ENCODE assay signal across 39 mouse cellular contexts in genomic region chr11:83663532-83663931, GRCm38 (mm10). TPM values are rescaled to one million over a fixed set of nuclear protein-coding genes. Genes with fewer than 3 reads are reported as not detected.
DNase-seq lines count a peak whose midpoint lies in the region; ATAC-seq and TF ChIP-seq lines count a peak whose summit lies in the region.
"Had no signal": no experiment of that assay in that cellular context is flagged by ENCODE, and none has a peak within 500 bp of the region (broad histone marks: within the 10 kb centered on the region; RNA-seq: fewer than 3 reads in every experiment).

No protein-coding gene starts in this region.

- H3K27ac ChIP-seq in kidney, postnatal 0 days: no peak overlapping the region
- H3K27ac ChIP-seq in bone marrow macrophage, adult 2 months (ENCODE audit: insufficient read depth, low read depth, low read length): peak overlapping the region; percentile 96
- peak overlapping the region; percentile 96 for H3K27ac ChIP-seq in macrophage
- peak overlapping the region; percentile 22; the same call in 1 of the 2 replicates for H3K27ac ChIP-seq in small intestine, adult 2 months (ENCODE audit: insufficient read depth, low read depth, low read length)
- H3K27ac ChIP-seq in neural tube, embryonic 15.5 days (replicated peaks): no peak overlapping the region
- H3K27ac ChIP-seq: heart, adult 2 months; hindbrain, embryonic 10.5 days; limb, embryonic 10.5 days; limb, embryonic 15.5 days; liver, embryonic 14.5 days; midbrain, embryonic 12.5 days; neural tube, embryonic 13.5 days had no signal

- H3K9me3 ChIP-seq in kidney, postnatal 0 days (replicated peaks; ENCODE audit: low read length): no peaks in the 10 kb centered on the region
- no peaks in the 10 kb centered on the region for H3K9me3 ChIP-seq in neural tube, embryonic 15.5 days (replicated peaks)
- H3K9me3 ChIP-seq: heart, embryonic 12.5 days; hindbrain, embryonic 10.5 days; limb, embryonic 10.5 days; limb, embryonic 15.5 days; midbrain, embryonic 12.5 days; neural tube, embryonic 13.5 days had no signal

- DNase-seq in kidney, postnatal 0 days (ENCODE audit: low spot score): peak; percentile 8
- DNase-seq in kidney, postnatal 25 days: no peak
- DNase-seq in thymus, postnatal 36 days: no peak
- DNase-seq: adrenal gland, postnatal 25 days; cerebellum, adult 2 months; cerebellum, postnatal 14 days; gastrocnemius, postnatal 25 days; heart, adult 2 months; kidney, adult 18-20 months; layer of hippocampus, adult 9-11 months; lung, embryonic 14.5 days; right cerebral cortex, postnatal 25 days; spleen, adult 18-20 months; thymus, adult 2 months; thymus, postnatal 4 days had no signal

- no peaks in the 10 kb centered on the region for H3K36me3 ChIP-seq in kidney, postnatal 0 days (ENCODE audit: insufficient read depth, low read length)
- H3K36me3 ChIP-seq in macrophage (ENCODE audit: inconsistent target): no peaks in the 10 kb centered on the region
- H3K36me3 ChIP-seq in small intestine, adult 2 months (ENCODE audit: control insufficient read depth, insufficient read depth, low read length): no peaks in the 10 kb centered on the region
- no peaks in the 10 kb centered on the region for H3K36me3 ChIP-seq in neural tube, embryonic 15.5 days
- H3K36me3 ChIP-seq: heart, embryonic 12.5 days; hindbrain, embryonic 10.5 days; limb, embryonic 10.5 days; limb, embryonic 15.5 days; midbrain, embryonic 12.5 days; neural tube, embryonic 13.5 days had no signal

- H3K9ac ChIP-seq in kidney, postnatal 0 days (ENCODE audit: low read depth, low read length): no peak overlapping the region
- no peak overlapping the region for H3K9ac ChIP-seq in neural tube, embryonic 15.5 days (replicated peaks)
- H3K9ac ChIP-seq: heart, embryonic 12.5 days; limb, embryonic 15.5 days; liver, embryonic 14.5 days; lung, embryonic 14.5 days; midbrain, embryonic 12.5 days; neural tube, embryonic 13.5 days had no signal

- no peak for ATAC-seq in kidney, postnatal 0 days (replicated peaks; ENCODE audit: low FRiP score, low read depth)
- ATAC-seq in neural tube, embryonic 15.5 days (ENCODE audit: low FRiP score): no peak
- ATAC-seq: forebrain, embryonic 14.5 days; hindbrain, embryonic 16.5 days; Patski had no signal

- H3K4me1 ChIP-seq in kidney, postnatal 0 days (replicated peaks; ENCODE audit: insufficient read depth, low read length): no peaks in the 10 kb centered on the region
- H3K4me1 ChIP-seq in bone marrow macrophage, adult 2 months (ENCODE audit: control insufficient read depth, insufficient read depth, low read length): peaks cover 54% of the 10 kb centered on the region
- H3K4me1 ChIP-seq in small intestine, adult 2 months (ENCODE audit: control insufficient read depth, insufficient read depth, insufficient read length, low read length): no peaks in the 10 kb centered on the region
- no peaks in the 10 kb centered on the region for H3K4me1 ChIP-seq in neural tube, embryonic 15.5 days
- H3K4me1 ChIP-seq: heart, embryonic 12.5 days; hindbrain, embryonic 10.5 days; limb, embryonic 10.5 days; limb, embryonic 15.5 days; midbrain, embryonic 12.5 days; neural tube, embryonic 13.5 days had no signal

- H3K27me3 ChIP-seq in kidney, postnatal 0 days (ENCODE audit: insufficient read depth, low read length): no peaks in the 10 kb centered on the region
- no peaks in the 10 kb centered on the region for H3K27me3 ChIP-seq in small intestine, adult 2 months (ENCODE audit: control insufficient read depth, insufficient read depth, low read length)
- H3K27me3 ChIP-seq in neural tube, embryonic 15.5 days (replicated peaks): no peaks in the 10 kb centered on the region
- H3K27me3 ChIP-seq: heart, embryonic 12.5 days; limb, embryonic 15.5 days; midbrain, embryonic 12.5 days; neural tube, embryonic 13.5 days; Patski had no signal

- TF ChIP-seq CTCF in kidney, postnatal 0 days (IDR thresholded peaks at IDR 0.05; ENCODE audit: low read depth): no peak
- TF ChIP-seq CTCF in bone marrow macrophage, adult 2 months (IDR thresholded peaks at IDR 0.05; ENCODE audit: low read depth, low read length): no peak
- no peak for TF ChIP-seq CTCF in small intestine, adult 2 months (IDR thresholded peaks at IDR 0.05; ENCODE audit: extremely low read depth, insufficient read length, insufficient replicate concordance, low read depth, low read length)

- 64% methylated on average over 5 of the region's 5 CpGs for WGBS in kidney, postnatal 0 days
- 3% methylated on average over 5 of the region's 5 CpGs for WGBS in macrophage (ENCODE audit: missing documents)
- 49% methylated on average over 5 of the region's 5 CpGs for WGBS in small intestine, adult 2 months
- WGBS in neural tube, embryonic 15.5 days: 81% methylated on average over 5 of the region's 5 CpGs

- no peak overlapping the region for H3K4me2 ChIP-seq in kidney, postnatal 0 days (ENCODE audit: low read length)
- no peak overlapping the region for H3K4me2 ChIP-seq in neural tube, embryonic 15.5 days
- H3K4me2 ChIP-seq: heart, embryonic 12.5 days; limb, embryonic 15.5 days; lung, embryonic 14.5 days; midbrain, embryonic 12.5 days; neural tube, embryonic 13.5 days had no signal

- H3K79me2 ChIP-seq in macrophage (ENCODE audit: inconsistent target): peaks cover 18% of the 10 kb centered on the region

- no peak for TF ChIP-seq POLR2A in bone marrow macrophage, adult 2 months (IDR thresholded peaks at IDR 0.05; ENCODE audit: borderline replicate concordance, low read depth, low read length)
- no peak for TF ChIP-seq POLR2A in small intestine, adult 2 months (IDR thresholded peaks at IDR 0.05; ENCODE audit: low read depth, low read length)

- H3K4me3 ChIP-seq in kidney, postnatal 0 days (replicated peaks; ENCODE audit: low read depth, low read length): no peak overlapping the region
- H3K4me3 ChIP-seq in bone marrow macrophage, adult 2 months (ENCODE audit: insufficient read depth, low read length): peak overlapping the region; percentile 67
- H3K4me3 ChIP-seq in macrophage (ENCODE audit: inconsistent target): peak overlapping the region; percentile 65
- H3K4me3 ChIP-seq in small intestine, adult 2 months (ENCODE audit: low read depth, low read length): no peak overlapping the region
- no peak overlapping the region for H3K4me3 ChIP-seq in neural tube, embryonic 15.5 days (replicated peaks)
- H3K4me3 ChIP-seq: heart, adult 2 months; heart, embryonic 12.5 days; hindbrain, embryonic 10.5 days; limb, embryonic 10.5 days; limb, embryonic 15.5 days; midbrain, embryonic 12.5 days; neural tube, embryonic 13.5 days had no signal

RNA-seq across cellular contexts. Expression of gene Ccl4, which starts 1.1 kb away (rescaled TPM):
- 0.94 and 1.7 TPM in 2 replicates for polyA plus RNA-seq in kidney, postnatal 0 days (2015; fragmentation: Nextera tagmentation; extraction: Ambion mirVana)
- 78.8 and 104 TPM in 2 replicates for polyA plus RNA-seq in bone marrow macrophage, adult 2 months (2012; ENCODE audit: insufficient read depth, insufficient read length, missing spikeins)
- 1,000 to 10,000 TPM in 4 of 26 experiments, 100 to 1,000 TPM in 21, 10 to 100 TPM in 1; 90.2 to 1,268 (median 418) TPM for total RNA-seq in macrophage (2018; cell fraction: chromatin; rRNA removed)
- 1,000 to 10,000 TPM in 13 of 26 experiments, 100 to 1,000 TPM in 13; 245 to 6,609 (median 1,184) TPM for total RNA-seq in macrophage (2018; cell fraction: cytosol; rRNA removed)
- 1,000 to 10,000 TPM in 16 of 26 experiments, 100 to 1,000 TPM in 10; 156 to 4,947 (median 1,739) TPM for total RNA-seq in macrophage (2018; cell fraction: nucleus; rRNA removed)
- 101 to 412 TPM (median 201 TPM) in 3 replicates for polyA plus RNA-seq in macrophage (2018)
- 2.6 and 10.0 TPM in 2 replicates for polyA plus RNA-seq in small intestine, adult 2 months (2012; rRNA removed)
- polyA plus RNA-seq in neural tube, embryonic 15.5 days (2015; fragmentation: Nextera tagmentation; extraction: Ambion mirVana): 1.1 and 1.5 TPM in 2 replicates
- total RNA-seq: adrenal gland, postnatal 25 days; gastrocnemius, adult 18-20 months; gastrocnemius, postnatal 25 days; heart, adult 2 months; left cerebral cortex, postnatal 10 days; MEL; midbrain, postnatal 0 days had no signal
- polyA plus RNA-seq: embryonic facial prominence, embryonic 11.5 days; midbrain, postnatal 0 days; Patski had no signal

RNA-seq across cellular contexts. Expression of gene Ccl3, which starts 14.4 kb away (rescaled TPM):
- 0.55 and 1.3 TPM in 2 replicates for polyA plus RNA-seq in kidney, postnatal 0 days (2015; fragmentation: Nextera tagmentation; extraction: Ambion mirVana)
- polyA plus RNA-seq in bone marrow macrophage, adult 2 months (2012; ENCODE audit: insufficient read depth, insufficient read length, missing spikeins): 129 and 135 TPM in 2 replicates
- total RNA-seq in macrophage (2018; cell fraction: chromatin; rRNA removed): 100 to 1,000 TPM in 21 of 26 experiments, 10 to 100 TPM in 5; 68.7 to 743 (median 252) TPM
- total RNA-seq in macrophage (2018; cell fraction: cytosol; rRNA removed): 1,000 to 10,000 TPM in 14 of 26 experiments, 100 to 1,000 TPM in 12; 325 to 6,363 (median 1,124) TPM
- total RNA-seq in macrophage (2018; cell fraction: nucleus; rRNA removed): 1,000 to 10,000 TPM in 15 of 26 experiments, 100 to 1,000 TPM in 11; 331 to 4,588 (median 1,236) TPM
- polyA plus RNA-seq in macrophage (2018): 203 to 397 TPM (median 307 TPM) in 3 replicates
- polyA plus RNA-seq in small intestine, adult 2 months (2012; rRNA removed): 3.6 and 5.0 TPM in 2 replicates
- polyA plus RNA-seq in neural tube, embryonic 15.5 days (2015; fragmentation: Nextera tagmentation; extraction: Ambion mirVana): 0.91 and 1.9 TPM in 2 replicates
- total RNA-seq: gastrocnemius, adult 18-20 months; gastrocnemius, postnatal 25 days; heart, adult 2 months; MEL had no signal
- polyA plus RNA-seq: Patski had no signal

RNA-seq across cellular contexts. Expression of gene Rpl9-ps1, which starts 18.1 kb away (rescaled TPM):
- polyA plus RNA-seq in kidney, postnatal 0 days (2015; fragmentation: Nextera tagmentation; extraction: Ambion mirVana): not detected in 2 replicates
- polyA plus RNA-seq in bone marrow macrophage, adult 2 months (2012; ENCODE audit: insufficient read depth, insufficient read length, missing spikeins): not detected in 2 replicates
- 1 to 10 TPM in 8 of 26 experiments, not detected in 18; 1.8 to 4.2 (median 2.2) TPM for total RNA-seq in macrophage (2018; cell fraction: chromatin; rRNA removed)
- total RNA-seq in macrophage (2018; cell fraction: cytosol; rRNA removed): under 1 TPM in 3 of 26 experiments, not detected in 23; 0.29 to 0.41 (median 0.33) TPM
- total RNA-seq in macrophage (2018; cell fraction: nucleus; rRNA removed): 1 to 10 TPM in 13 of 26 experiments, not detected in 13; 1.2 to 5.7 (median 2.4) TPM
- polyA plus RNA-seq in macrophage (2018): not detected in 3 replicates
- not detected in 2 replicates for polyA plus RNA-seq in small intestine, adult 2 months (2012; rRNA removed)
- not detected in 2 replicates for polyA plus RNA-seq in neural tube, embryonic 15.5 days (2015; fragmentation: Nextera tagmentation; extraction: Ambion mirVana)
- total RNA-seq: adrenal gland, postnatal 25 days; gastrocnemius, adult 18-20 months; gastrocnemius, postnatal 25 days; heart, adult 2 months; left cerebral cortex, postnatal 10 days; MEL; midbrain, postnatal 0 days had no signal
- polyA plus RNA-seq: brain, embryonic 14.5 days; cerebellum, adult 2 months; embryonic facial prominence, embryonic 11.5 days; forebrain, embryonic 14.5 days; heart, adult 2 months; heart, embryonic 12.5 days; heart, postnatal 0 days; hindbrain, embryonic 10.5 days; hindbrain, embryonic 16.5 days; intestine, embryonic 14.5 days; kidney, embryonic 16.5 days; large intestine, adult 2 months; limb, embryonic 10.5 days; limb, embryonic 15.5 days; liver, embryonic 14.5 days; lung, embryonic 14.5 days; midbrain, embryonic 12.5 days; midbrain, postnatal 0 days; neural tube, embryonic 13.5 days; Patski; thymus, adult 2 months had no signal

RNA-seq across cellular contexts. Expression of gene Wfdc17, which starts 40.3 kb away (rescaled TPM):
- polyA plus RNA-seq in kidney, postnatal 0 days (2015; fragmentation: Nextera tagmentation; extraction: Ambion mirVana): 3.5 and 6.6 TPM in 2 replicates
- 530 and 532 TPM in 2 replicates for polyA plus RNA-seq in bone marrow macrophage, adult 2 months (2012; ENCODE audit: insufficient read depth, insufficient read length, missing spikeins)
- 10 to 100 TPM in 25 of 26 experiments, 1 to 10 TPM in 1; 9.2 to 36.1 (median 20.8) TPM for total RNA-seq in macrophage (2018; cell fraction: chromatin; rRNA removed)
- total RNA-seq in macrophage (2018; cell fraction: cytosol; rRNA removed): 1,000 to 10,000 TPM; 1,028 to 1,534 (median 1,306) TPM
- 100 to 1,000 TPM; 120 to 399 (median 211) TPM for total RNA-seq in macrophage (2018; cell fraction: nucleus; rRNA removed)
- polyA plus RNA-seq in macrophage (2018): 635 to 1,651 TPM (median 1,108 TPM) in 3 replicates
- 0.99 and 1.2 TPM in 2 replicates for polyA plus RNA-seq in small intestine, adult 2 months (2012; rRNA removed)
- 0.84 and 1.1 TPM in 2 replicates for polyA plus RNA-seq in neural tube, embryonic 15.5 days (2015; fragmentation: Nextera tagmentation; extraction: Ambion mirVana)
- total RNA-seq: left cerebral cortex, postnatal 10 days; MEL; midbrain, postnatal 0 days had no signal
- polyA plus RNA-seq: brain, embryonic 14.5 days; forebrain, embryonic 14.5 days; heart, embryonic 12.5 days; neural tube, embryonic 13.5 days; Patski had no signal

RNA-seq across cellular contexts. Expression of gene Wfdc18, which starts 45.3 kb away (rescaled TPM):
- 0.33 TPM in 1 of 2 replicates, not detected in the other for polyA plus RNA-seq in kidney, postnatal 0 days (2015; fragmentation: Nextera tagmentation; extraction: Ambion mirVana)
- 1.9 and 2.4 TPM in 2 replicates for polyA plus RNA-seq in bone marrow macrophage, adult 2 months (2012; ENCODE audit: insufficient read depth, insufficient read length, missing spikeins)
- total RNA-seq in macrophage (2018; cell fraction: chromatin; rRNA removed): 1 to 10 TPM in 25 of 26 experiments, not detected in 1; 1.1 to 5.2 (median 2.6) TPM
- total RNA-seq in macrophage (2018; cell fraction: cytosol; rRNA removed): 1 to 10 TPM in 25 of 26 experiments, under 1 TPM in 1; 0.92 to 3.5 (median 2.2) TPM
- total RNA-seq in macrophage (2018; cell fraction: nucleus; rRNA removed): 1 to 10 TPM in 24 of 26 experiments, not detected in 2; 1.1 to 9.8 (median 3.7) TPM
- 1.5 to 1.6 TPM in 2 of 3 replicates, not detected in the other for polyA plus RNA-seq in macrophage (2018)
- polyA plus RNA-seq in small intestine, adult 2 months (2012; rRNA removed): 10.4 TPM in 1 of 2 replicates, not detected in the other
- polyA plus RNA-seq in neural tube, embryonic 15.5 days (2015; fragmentation: Nextera tagmentation; extraction: Ambion mirVana): 0.91 TPM in 1 of 2 replicates, not detected in the other
- total RNA-seq: adrenal gland, postnatal 25 days; gastrocnemius, adult 18-20 months; gastrocnemius, postnatal 25 days; heart, adult 2 months; MEL; midbrain, postnatal 0 days had no signal
- polyA plus RNA-seq: brain, embryonic 14.5 days; embryonic facial prominence, embryonic 11.5 days; forebrain, embryonic 14.5 days; heart, adult 2 months; hindbrain, embryonic 10.5 days; hindbrain, embryonic 16.5 days; intestine, embryonic 14.5 days; kidney, embryonic 16.5 days; large intestine, adult 2 months; limb, embryonic 10.5 days; liver, embryonic 14.5 days; lung, embryonic 14.5 days; midbrain, embryonic 12.5 days; neural tube, embryonic 13.5 days; Patski had no signal

Comparison
In these comparisons a context has a peak if more than half of its experiments do, and no peak if none do; other contexts are left out.
1. H3K27ac ChIP-seq: peak in bone marrow macrophage, adult 2 months (single experiment), macrophage (single experiment) and small intestine, adult 2 months (single experiment); none in kidney, postnatal 0 days (single experiment) and neural tube, embryonic 15.5 days (single experiment).
2. H3K4me3 ChIP-seq: peak in bone marrow macrophage, adult 2 months (single experiment) and macrophage (single experiment); none in kidney, postnatal 0 days (single experiment), small intestine, adult 2 months (single experiment) and neural tube, embryonic 15.5 days (single experiment).
3. RNA of gene Ccl3, which starts 14.4 kb away (polyA plus RNA-seq): 203 to 397 TPM in macrophage and 129 to 135 TPM in bone marrow macrophage, adult 2 months; 3.6 to 5.0 TPM in small intestine, adult 2 months, 0.91 to 1.9 TPM in neural tube, embryonic 15.5 days and 0.55 to 1.3 TPM in kidney, postnatal 0 days; every median in the first group is over 10 times any median in the second.